Mouse (Mus musculus) heart, postnatal 0 days (tissue): Measurements from ENCODE around the gene Cfap54.

Experiments used
- CTCF ChIP-seq: IDR thresholded peaks from 2 replicates; pipeline ENCODE4 v1.5.1; 2016; ENCODE audit warnings: antibody characterized with exemption, control low read depth, low read depth
- EP300 ChIP-seq: IDR thresholded peaks from 2 replicates; pipeline ENCODE4 v1.6.1; 2016; ENCODE audit warnings: antibody characterized with exemption, low read depth

DNA sequence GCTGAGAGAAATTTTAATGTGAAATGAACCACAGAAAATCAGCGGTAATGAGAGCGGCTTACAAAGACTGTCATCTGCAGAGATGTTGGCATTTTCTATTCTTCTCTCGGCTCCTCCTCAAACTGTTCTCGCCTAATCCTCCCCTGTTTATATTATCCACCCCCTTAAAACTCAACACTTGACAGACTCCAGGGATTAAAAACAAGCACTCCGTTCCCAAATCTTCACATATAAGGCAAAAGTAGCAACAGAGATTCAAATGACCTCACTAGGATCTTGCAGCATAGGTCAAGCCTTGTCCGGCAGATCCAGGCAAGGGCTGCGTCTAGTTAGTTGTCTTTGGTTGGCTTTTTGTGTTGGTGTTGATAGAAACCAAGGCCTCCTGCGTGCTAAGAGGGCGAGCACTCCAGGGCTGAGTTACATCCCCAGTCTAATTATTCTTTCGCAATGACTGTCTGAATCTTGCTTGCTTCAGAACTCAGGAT is 49.1 kb upstream of the Cfap54 start:
- TF ChIP-seq CTCF (no peak), EP300 (no peak)
